Mouse (Mus musculus) CD8-positive naive resting alpha-beta T cell, adult 2 months (primary cell): ENCODE data around the gene Xrn2.
"Not testable (repeated sequence)": the region's sequence is repeated elsewhere in the genome, so short reads cannot be mapped to it uniquely, and the experiment has no call there.

ENCODE experiments used
- DNase-seq, 2 experiments: peaks; one replicate each; pipeline ENCODE4 v3.0.0; 2022; ENCODE audit warnings: low read depth in 2 of 2, low spot score in 2 of 2

Gene Xrn2

DNA sequence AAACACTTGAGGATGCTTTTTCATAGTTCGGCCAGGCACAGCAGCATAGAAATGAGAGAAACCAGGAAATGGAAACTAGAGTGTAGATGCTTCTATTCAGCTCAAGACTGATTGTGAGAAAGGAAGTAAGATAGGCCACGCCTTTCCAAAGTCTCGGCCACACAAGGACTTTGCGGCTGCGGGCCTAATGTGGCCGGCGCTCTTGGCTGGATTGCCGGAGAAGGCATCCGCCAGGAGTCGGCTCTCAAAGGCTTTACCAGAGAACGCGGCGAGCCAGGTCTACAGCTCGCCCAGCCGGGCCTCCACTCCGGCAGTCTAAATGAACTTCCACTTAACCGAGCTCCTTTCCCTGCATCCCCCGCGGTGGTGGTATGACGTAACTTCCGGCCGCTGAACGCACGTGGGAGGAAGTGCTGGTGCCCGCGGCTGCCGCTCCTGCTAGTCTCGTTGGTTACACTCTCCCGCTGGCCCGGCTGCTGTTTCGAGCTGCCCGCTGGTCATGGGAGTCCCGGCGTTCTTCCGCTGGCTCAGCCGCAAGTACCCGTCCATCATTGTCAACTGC, at the start of gene Xrn2:
TSS of gene Xrn2 (plus strand) at position 374 of the 562 bp plus-strand sequence.
- DNase-seq: peak; percentile 95 to 96

DNA sequence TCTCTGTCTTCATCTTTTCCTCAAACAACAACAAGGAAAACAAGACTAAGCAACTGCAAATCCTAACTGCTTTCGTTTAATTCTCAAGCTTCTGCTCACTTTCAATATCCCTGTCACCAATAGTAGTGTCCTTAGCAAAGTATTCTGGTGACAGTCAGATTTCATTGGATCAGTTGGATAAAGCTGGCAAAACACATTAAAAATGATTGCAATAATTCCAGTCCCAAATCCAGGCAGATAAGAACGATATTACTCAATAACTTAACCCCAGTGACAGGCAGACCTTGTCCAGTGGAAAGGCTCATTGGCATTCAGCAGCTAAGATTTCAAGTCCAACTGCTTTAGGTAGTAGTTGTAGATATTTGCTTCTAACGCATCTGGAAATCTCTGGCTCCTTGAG, 37.8 kb upstream of the Xrn2 start:
- DNase-seq: no peak

GRCm38 (mm10) chr2:146975453-146976028, 37.3 kb upstream of the Xrn2 start:
- no peak for DNase-seq

- no peak for DNase-seq
Observed at GRCm38 (mm10) chr2:146982786-146983185, 30.0 kb upstream of the Xrn2 start.

GRCm38 (mm10) chr2:146984831-146985230, 28.0 kb upstream of the Xrn2 start:
- DNase-seq: no peak

DNA sequence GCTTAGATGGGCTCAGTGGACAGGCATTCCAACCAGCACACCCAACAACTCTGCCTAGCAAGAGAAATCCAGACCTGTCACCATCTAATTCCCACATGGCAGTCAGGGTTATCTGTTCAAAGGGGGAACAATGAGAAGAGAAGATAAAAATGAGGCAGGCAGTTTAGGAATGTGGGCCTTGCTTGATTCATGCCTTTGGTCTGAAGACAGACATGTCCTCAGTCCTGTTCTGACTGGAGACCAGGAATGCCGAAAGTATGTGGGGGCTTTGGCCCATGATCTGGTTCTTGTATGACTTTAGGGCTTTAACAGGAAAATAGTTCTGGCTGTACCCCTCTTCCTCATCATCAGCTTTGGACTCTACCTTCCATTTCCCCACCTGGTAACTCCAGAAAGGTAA, 27.0 kb upstream of the Xrn2 start:
- no peak for DNase-seq

GRCm38 (mm10) chr2:146986429-146986828, 26.4 kb upstream of the Xrn2 start:
- DNase-seq: no peak

GRCm38 (mm10) chr2:147007265-147007664, 5.5 kb upstream of the Xrn2 start:
- no peak for DNase-seq

GRCm38 (mm10) chr2:147009084-147009483, 3.7 kb upstream of the Xrn2 start:
- no peak for DNase-seq

GRCm38 (mm10) chr2:147010141-147010540, 2.7 kb upstream of the Xrn2 start:
- DNase-seq: peak in 1 of 2 experiments; percentile 28

- no peak for DNase-seq
Observed at GRCm38 (mm10) chr2:147010952-147011351, 1.8 kb upstream of the Xrn2 start.

- peak; percentile 53 to 69 for DNase-seq
Observed at GRCm38 (mm10) chr2:147011474-147012140, 1.2 kb upstream of the Xrn2 start.

- peak in 1 of 2 experiments; percentile 16 for DNase-seq
Observed at GRCm38 (mm10) chr2:147012141-147012622, 614 bp upstream of the Xrn2 start.

DNA sequence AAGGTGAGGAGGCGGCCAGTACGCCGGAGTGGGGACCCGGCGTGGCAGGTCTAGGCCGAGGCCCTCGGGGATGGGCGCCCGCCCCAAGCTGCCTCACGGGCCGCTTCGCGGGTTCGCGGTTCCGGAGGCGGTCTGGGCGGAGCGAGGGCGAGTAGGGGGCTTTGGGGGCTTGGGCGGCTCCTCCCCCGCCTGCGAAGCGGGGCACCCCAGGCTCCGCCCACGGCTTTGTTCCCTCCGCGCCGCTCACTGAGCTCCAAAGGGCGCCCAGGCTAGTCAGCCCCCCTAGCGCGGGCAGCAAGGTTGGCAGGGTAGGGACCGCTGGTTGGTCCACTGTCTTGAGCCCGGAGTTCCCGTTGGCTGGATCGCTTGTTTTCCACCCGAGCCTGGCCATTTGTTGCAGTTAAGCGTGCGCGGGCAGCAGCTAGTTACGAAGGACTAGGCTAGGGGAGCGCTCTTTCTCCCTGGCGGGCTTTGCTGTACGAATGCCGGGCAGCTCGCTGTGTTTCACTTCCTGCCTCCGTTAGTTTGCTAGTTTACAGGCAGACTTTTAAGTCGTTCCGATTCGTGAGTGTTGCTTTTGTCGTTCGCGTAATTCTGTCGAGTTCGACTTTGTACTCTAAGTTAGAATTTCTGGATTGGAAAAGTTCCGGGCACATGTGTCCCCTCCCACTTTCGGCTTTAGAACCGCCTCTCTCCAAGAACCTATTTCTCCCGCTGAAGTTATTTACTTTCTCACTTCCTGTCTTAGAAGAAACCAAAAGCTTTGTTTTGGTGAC, 586 bp downstream of the Xrn2 start:
- peak; percentile 64 to 68 for DNase-seq

DNA sequence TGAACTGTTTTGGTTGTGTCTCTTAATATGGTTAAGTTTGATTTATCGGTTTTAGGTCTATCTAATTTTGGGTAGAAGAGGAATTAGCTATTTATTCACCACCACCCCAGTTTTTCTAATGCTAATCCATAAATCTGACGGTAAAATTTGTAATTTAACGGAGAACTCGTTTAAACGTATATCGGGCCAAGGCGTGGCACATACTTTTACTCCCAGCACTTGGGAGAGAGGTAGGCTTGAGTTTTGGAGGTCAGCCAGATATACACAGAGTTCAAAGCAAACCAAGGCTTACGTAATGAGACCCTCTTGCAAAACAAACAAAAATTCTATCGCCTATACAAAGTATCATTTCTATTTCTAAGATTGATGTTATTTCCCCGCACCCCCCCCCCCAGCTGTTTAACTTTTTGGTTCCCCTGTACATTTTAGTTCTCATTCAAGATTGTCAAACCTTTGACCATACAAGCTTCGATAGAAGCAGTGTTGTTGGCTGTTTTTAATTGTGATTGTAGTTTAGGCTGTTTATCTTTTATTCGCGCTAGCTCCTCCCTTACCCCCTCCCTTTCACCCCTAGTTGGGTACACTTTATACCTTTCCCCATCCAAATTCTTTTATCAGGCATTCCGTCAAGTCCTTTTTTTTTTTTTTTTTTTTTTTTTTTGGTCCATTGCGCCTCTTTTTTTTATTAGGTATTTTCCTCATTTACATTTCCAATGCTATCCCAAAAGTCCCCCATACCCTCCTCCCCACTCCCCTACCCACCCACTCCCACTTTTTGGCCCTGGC, 1.5 kb downstream of the Xrn2 start:
- no peak for DNase-seq

DNA sequence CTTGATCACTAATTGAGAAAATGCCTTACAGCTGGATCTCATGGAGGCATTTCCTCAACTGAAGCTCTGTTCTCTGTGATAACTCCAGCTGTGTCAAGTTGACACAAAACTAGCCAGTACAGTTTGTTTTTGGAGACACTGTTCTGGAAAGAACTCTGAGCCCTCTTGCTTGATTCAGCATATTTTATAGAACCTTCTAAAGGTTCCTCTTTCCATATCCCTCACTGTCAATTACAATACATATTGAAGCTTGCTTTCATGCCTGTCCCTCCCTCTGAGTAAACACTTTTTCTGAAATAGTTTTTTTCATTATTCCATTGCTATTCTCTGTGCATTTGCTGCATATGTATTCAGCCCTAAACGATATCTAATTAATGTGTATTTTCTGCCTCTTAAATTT, 9.2 kb downstream of the Xrn2 start:
- not testable (repeated sequence) for DNase-seq

DNA sequence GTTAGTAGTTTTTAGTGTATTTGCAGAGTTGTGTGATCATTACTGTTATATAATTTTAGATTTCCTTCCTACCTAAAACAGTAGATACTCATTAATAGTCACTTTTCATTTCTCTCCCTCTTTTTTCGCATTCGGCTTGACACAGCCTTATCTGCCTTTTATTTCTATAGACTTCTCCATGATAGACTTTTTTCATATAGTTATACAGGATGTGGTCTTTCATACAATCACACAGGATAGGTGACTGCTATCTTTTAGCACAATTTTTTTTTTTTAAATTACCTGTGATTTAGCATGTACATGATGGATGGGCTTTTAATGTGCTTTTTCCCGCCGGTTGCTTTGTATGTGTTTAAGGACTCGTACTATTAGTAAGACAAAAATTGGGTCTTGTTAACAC, 10.3 kb downstream of the Xrn2 start:
- no peak for DNase-seq

GRCm38 (mm10) chr2:147023560-147023959, 10.8 kb downstream of the Xrn2 start:
- DNase-seq: no peak

- no peak for DNase-seq
Observed at GRCm38 (mm10) chr2:147033065-147033464, 20.3 kb downstream of the Xrn2 start.

DNA sequence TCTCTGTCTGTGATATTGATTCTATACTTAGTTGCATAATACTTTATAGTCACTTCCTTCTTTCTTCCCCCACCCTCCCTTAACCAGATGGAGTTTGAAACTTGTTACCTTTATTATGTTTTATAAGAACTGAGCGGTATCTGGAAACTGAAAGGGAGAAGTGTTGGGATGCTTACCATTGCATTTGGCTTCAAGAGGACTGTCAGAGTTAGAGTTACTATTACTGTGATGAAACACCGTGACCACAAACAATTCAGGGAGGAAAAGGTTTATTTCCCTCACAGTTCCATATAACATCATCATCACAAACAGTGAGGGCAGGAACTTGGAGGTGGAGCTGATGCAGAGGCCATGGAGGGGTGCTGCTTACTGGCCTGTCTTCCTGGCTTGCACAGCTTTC, 23.1 kb downstream of the Xrn2 start:
- DNase-seq: no peak

- DNase-seq: no peak
Observed at GRCm38 (mm10) chr2:147047051-147047450, 34.3 kb downstream of the Xrn2 start.
